Mouse (Mus musculus) megakaryocyte-erythroid progenitor cell, adult 5-6 weeks (primary cell): ENCODE measurements around the gene Rora. TPM values are rescaled to one million over a fixed set of nuclear protein-coding genes. Genes with fewer than 3 reads are reported as not detected.

Experiments used
- ATAC-seq: replicated peaks from 2 replicates; pipeline ENCODE4 v1.8.0; 2016; ENCODE audit warnings: mild to moderate bottlenecking, inconsistent platforms; ENCODE audit not compliant: severe bottlenecking, poor library complexity, low FRiP score, low TSS enrichment
- total RNA-seq, 2 experiments: library from RNA; stranded (forward) in 1 of 2; stranded (reverse) in 1 of 2; fragments of 200-1000, 215-1000 nt in 1 of 2; fragments of >200 nt in 1 of 2; fragmentation: Nextera tagmentation in 1 of 2; gene quantifications; 2 replicates each; pipeline ENCODE4 v1.2.3; 2014 to 2017

Rora gene
- total RNA-seq, 2 experiments from 2014 or later = 0.02 to 4.7 TPM

DNA sequence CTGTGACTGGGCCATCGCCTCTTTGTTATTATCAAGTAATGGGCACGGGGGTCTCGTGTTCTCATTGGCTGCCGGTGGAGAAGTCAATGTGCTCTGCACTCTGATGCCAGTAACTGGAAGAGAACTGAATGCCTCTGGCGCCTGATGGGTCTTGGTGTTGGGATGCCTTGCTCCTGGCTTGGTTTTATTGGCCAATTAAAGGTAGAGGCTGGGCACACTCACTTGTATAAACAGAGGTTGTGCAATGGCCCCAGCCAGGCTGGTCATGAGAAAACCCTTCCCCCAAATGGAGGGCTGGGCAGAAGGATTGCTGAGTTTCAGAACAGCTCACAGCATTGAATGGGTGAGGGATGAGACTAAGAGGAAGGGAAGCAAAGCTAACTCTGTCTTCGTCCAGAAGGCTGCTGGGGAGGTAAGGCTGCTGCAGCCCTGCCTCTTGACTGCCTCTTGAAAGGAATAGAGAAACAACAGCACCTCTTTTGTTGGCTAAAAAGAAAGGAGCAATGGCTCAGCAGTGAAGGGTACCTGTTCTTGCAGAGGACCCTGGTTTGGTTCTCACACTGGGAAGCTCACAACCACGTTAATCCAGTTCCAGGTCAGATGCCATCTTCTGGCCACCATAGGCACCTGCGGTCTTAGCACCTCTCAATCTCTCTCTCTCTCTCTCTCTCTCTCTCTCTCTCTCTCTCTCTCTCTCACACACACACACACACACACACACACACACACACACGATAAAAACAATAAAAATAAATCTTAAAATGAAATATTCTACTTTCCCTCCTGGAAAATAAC lies 653.3 kb downstream of the Rora start:
- ATAC-seq = peak; percentile 70; the same call in 1 of the 2 replicates

DNA sequence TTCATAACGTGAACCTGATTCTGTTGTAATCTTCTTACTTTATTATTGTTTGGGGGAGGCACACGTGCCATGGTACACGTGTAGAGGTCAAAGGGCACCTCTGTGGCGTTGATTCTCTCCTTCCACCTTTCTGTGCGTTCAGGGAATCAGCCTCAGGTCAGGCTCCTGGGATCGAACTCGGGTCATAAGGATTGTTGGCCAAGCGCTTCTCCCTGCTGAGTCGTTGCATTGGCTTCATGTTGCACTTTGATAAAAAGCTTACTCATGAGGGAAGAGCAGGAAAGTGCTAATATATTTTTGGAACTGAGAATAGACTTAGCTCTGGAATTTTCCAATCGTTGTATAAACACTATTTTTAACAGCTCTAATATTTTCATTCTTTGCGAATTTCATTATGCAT lies 654.4 kb downstream of the Rora start:
- no peak for ATAC-seq

DNA sequence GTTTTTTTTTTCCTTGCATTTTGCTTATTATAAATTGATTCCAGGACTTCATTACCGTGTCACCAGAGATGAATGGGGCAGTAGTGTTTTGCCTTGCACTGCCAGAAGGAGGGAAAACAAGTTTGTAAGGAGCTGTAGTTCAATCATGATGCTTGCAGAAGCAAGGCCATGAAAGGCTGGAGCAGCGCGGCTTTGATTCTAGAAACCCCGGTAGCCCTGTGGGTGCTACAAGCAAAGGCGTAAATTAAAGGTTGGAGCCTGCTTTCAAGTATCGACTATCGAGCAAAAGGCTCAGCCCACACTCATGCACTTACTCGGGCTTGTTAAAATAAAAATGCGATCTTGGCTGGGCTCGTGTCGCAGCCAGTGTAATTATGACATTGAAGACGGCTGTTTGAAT lies 656.9 kb downstream of the Rora start:
- no peak for ATAC-seq

DNA sequence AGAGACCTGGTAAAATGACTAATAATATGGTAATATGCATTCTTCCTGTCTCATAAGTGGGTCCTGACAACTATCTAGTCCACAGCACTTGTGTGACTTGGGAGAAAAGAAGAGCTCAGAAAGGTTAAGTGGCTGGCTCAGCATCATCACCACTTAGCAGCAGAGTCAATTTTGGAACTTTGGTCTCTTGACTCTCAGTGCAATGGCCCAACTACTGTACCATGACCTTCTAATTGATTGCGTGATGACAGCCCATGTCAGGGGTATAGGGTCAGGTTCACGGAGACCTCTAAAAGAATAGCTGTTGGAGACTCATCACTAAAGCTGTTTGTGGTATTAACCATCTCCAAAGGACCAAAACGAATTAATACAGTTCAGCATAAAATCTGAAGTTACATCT lies 659.7 kb downstream of the Rora start:
- ATAC-seq = no peak

DNA sequence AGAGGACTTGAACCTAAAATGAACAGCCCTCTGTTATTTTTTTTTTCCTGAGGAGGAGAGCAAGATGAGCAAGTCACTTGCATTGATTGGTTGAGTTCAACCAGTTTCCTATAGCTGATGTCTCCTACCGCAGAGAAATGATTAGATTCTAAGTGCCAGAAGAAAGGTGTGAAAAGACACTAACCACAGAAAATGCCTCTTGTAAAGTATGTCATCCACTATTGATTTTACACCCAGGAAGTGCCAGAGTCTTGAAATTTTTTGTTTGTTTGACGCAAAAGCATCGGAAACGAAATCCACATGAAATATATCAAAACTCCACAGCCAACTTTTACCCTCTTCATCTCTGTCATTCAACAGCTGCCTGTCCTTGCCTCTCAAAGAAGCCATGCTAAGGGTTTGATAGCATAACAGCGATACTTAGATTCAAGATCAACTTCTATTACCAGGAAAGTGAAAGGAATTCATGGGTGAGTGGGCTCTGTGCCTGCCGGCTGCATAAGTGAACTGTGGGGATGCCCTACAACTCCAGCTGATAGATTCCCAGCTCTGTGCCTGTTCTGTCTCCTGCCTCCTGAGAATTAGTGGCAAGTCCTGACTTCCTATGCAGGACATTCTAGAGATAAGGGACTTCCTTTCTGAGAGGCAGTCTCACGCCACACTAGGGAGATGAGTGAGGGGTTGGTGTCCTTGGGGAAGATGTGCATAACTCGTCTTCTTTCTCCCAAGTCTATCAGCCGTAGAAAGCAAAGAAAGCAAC lies 661.0 kb downstream of the Rora start:
- ATAC-seq = no peak

DNA sequence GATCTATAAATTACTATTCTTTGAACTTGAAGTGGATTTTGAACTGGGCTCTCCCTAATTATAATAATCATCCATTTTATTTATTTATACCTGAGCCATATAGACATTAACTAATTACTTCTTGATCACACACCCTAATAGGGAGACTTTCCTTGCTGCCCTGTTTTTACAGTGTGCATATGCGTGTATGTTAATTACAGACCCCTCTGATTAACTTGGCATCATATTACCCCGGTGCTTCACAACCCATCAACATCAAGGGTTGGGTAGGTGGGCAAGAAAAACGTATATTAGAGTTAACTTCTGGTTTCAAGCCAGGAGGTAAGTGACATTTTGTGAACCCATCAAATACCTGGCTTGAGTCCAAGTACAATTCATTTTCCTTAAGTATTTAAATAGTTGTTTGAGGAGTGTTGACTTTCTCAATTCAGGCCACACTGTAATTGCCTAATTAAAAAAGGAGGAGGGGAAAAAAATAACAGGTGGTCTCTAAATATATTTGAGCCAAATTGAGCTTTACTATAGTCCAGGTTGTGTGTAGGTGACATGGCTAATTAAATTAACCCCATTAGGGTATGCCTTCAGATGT lies 664.0 kb downstream of the Rora start:
- ATAC-seq = no peak

DNA sequence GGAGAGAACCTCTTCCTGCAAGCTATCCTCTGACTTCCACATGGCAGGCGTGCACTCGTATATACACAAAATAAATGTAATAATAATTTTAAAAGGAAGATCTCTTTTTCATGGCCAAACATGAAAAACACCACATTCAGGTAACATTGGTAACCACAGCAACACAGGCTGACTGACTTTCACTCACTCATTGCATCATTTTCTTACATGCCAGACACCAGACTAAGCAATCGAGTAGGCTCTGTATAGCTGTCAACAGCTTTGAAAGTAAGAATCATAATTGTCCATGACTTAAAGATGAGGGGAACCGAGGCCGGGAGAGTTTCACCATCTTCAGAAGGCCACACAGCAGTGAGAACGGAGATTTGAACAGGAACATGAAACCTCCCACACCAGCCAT lies 665.8 kb downstream of the Rora start:
- no peak for ATAC-seq

DNA sequence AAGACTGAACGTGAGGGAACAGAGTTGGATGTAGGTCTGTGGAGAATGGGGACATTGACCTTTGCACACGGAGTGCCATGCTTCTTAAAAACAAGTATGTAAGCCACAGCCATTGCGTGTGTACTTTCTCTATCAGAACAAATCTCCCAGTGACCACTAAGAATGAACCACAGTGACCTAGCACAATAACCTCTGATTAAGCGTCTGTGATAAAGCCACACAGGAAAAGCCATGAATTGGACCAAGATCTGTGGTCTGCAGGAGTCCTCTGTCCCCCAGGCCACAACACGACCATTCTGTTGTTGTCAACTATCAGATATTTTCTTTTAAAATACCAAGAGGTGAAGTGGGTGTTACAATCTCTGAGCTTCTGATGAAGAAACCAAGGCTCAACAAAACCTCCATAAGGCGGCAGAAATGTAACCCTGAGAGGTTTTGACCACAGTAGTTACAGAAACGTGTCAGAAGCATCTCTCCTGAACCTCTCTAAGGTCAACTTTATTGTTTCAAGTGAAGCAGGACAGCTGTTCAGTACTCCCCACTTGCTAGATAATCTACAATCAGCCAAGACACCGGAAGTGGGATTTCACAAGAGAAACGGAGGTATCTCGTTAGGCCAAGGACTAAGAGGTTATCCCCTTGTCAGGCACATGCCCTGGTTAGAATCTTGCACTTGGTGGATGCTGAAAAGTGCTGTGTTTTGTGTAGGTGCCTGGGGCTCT lies 666.5 kb downstream of the Rora start:
- ATAC-seq = no peak

DNA sequence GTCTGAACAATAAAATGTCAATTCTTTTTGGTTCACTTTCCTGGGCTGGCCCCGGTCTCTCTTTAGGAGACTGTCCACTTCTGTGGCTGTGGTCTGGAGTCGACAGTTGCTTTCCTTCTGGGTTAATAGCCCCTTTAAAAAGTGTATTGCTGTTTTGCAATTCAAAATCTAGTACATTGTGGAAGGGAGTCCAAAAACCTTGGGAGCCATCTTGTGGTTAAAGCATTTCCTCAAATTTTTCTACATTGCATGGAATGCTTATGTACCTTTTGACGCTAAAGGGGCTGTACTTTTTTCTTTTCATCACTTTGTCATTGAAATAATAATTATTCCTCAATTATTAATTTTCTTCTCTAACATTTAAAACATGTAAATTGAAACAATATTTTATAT lies 667.0 kb downstream of the Rora start:
- ATAC-seq = no peak

DNA sequence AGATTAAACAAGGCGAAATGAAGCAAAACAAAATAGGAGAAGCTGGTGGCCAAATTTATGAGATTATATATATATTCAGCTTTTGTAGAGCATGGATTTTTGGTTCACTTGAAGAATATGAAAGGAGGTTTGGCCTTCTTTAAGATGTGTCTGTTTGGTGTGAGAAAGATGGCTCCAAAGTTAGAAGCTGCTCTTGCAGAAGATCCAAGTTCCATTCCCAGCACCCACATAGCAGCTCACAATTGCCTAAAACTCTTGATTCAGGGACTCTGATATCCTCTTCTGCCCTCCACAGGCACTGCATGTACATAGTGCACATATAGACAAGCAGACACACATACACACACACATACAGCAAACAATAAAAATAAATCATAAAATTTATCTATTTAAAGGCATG lies 668.4 kb downstream of the Rora start:
- no peak for ATAC-seq

DNA sequence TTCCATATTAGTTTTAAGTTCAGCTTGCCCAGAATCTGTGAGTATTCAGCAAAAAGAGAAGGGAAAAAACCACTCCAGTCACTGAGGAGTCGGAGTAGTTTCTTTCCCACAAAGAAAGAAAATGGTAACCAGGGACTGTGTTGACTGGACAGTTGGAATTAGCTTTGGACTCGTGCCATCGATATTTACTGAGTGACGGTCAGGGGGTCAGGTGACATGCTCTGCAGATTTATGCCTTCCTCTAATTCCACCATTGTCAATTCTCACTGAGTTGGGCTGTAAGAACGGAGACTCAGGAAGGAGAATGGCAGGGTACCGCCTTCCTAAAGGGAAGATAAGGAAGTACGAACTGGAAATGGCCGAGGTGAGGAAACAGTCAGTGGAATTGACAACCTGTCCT lies 670.2 kb downstream of the Rora start:
- no peak for ATAC-seq

DNA sequence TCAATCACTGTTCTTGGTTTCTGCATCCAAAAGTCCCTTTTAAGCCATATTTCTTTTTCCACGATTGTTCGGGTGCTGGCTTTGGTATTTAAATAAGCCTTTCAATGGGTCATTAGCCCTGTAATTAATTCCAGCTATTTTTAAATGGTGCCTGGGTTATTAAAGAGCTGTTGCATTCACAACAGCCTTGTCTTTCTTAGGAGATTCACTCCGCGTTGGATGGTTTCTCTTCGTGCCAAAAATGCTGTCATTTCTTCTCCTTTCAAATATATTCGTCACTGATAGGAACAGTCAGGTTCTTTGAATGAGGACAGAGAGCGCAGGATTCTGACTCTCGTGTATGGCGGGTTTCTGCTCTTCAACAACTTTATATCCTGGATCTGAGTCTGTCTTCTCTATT lies 673.5 kb downstream of the Rora start:
- no peak for ATAC-seq

DNA sequence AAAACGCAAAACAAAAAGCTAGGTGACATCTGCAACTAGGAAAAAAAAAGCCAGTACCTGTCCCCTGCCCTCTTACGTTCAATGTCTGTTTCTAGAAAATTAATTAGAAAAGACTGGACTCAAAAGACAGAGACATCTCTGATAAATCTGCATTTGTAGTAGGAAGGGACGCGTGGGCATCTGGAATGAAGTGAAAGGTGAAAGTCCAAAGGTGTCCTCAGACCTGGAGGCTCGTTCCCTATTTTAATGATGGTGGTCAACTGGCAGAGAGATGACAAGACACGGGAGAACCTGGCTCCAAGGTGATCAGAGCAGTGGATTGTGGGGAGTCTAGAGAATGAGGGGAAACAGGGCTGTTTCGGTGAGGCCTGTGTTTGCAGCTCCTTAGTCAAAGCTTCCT lies 674.0 kb downstream of the Rora start:
- ATAC-seq = no peak

DNA sequence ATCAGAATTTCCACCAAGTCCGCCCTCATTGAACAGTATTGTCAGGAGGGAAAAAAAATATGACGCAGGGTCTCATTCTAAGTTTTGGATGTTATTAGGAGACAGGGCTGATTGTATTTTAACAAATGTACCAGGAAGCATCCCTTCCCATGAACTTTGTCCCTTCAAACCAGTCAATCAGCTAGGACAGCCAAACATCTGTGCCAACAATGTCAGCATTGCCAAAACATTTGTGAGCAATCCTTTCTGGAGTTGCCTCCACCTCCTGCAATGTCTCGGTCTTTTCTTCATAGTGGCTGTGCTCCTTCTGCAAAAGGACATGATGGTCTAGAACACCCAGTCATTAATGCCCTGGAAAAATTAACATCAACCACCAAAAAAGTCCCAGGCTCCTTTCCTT lies 678.2 kb downstream of the Rora start:
- ATAC-seq = no peak

DNA sequence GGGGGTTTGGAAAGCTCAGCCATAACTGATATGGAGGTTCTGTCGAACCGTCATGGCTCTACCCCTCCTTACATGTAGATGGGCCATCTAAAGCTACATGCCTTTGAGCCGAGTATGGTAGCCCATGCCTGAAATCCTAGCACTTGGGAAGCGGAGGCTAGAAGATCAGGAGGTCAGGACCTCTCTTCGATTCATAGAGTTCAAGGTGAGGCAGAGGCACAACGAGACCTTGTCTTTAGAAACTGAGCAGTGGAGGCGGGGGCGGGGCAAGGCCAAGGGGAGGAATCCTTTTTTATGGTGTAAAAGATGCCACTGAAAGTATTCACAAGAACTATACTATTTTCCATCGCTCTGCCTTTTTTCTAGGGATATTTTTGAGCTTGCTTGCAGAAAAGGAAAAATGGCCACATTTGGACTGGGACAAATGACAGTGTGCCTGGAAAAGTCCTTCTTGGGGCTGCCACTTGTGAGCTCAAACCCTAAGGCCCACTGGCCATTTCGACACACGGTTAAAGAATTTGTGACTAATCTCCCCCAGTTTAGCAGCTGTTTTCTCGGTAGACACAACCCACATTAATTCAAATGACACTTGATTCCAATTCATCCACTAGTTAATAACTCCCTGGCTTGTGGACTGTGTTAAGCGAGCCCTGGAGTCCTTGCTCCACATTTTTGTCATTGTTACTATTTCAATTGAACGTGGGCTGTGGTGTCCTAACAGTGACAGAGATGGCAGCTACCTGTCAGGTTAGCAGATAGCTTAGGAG lies 679.4 kb downstream of the Rora start:
- ATAC-seq = no peak

DNA sequence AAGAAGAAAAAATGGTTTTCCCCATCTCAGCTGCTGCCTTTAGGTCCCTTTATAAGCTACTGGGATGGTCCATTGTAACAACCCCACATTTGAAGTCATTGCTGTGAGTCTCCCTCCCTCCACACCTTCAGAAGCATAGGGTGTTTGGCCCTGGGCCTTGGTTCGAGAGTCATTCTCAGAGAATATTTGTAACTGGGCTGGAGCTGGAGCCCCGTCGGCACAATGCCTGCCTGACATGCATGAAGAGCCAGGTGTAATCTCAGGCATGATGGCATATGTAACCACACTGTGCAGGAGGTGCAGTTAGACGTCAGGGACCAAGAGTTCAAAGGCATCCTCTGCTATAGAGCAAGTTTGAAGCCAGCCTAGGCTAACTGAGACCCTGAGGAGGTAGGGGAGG lies 680.1 kb downstream of the Rora start:
- ATAC-seq = no peak

DNA sequence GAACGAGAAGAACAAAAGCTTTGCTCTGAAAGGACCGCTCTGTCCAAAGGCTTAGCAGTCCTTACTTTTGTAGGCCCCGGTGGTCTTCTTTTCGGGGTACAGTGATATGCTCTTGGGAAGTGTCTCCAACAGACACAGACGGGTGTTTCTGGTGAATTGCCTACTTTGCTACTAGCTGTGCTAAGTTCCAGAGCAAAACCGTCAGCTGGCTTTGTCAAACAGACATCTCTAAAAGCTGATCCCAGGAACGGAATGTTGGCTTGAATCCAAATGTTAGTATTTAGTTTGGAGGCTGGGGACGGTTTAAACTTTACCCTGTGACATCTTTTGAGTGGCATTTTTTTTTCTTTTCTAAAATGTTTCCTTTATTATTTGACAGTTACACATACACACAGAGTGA lies 680.5 kb downstream of the Rora start:
- no peak for ATAC-seq

DNA sequence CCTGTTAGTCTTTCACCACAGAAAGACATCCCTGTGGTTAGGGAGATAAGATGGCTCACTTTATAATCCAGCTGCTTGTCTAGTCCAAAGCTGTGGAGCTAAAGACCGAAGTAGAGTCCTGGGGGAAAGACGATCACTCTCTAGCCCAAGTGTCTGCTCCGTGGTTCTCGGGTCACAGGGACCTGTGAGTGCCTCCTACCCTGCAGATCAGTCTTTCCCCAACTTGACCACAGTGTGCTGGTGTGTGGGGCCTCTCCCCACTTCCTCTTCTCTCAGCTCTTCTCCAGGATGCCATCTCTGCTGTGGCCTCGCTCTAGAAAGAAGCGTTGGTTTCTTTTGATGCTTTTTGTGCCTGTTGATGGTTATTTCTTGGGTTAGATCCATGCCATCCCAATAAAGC lies 682.5 kb downstream of the Rora start:
- ATAC-seq = no peak

DNA sequence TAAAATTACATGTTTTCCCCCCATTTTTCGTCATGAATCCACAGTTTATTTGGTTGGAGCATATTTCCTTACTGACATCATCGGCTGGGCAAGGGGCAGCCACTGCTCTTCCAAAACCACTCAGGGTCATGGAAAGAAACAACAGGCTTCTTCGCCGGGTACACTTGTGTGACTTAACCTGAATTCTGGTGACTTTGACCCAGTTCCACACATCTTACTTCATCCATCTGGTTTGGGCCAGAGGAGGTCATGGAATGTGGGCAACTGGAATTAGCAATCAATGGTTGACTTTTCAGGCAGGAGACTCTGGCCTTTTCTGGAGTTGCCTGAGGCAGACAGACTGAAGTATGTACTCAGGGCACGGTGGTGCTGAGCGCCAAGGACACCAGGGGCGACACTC lies 685.6 kb downstream of the Rora start:
- ATAC-seq = no peak
